Mouse (Mus musculus) kidney, embryonic 15.5 days (tissue): ENCODE measurements at regions not wholly inside any gene's neighbourhood (a gene's known extent, or its start where the extent isn't known, plus 50 kb on each side); places are given as distances from the start of the nearest gene placed in this dataset.
"Not testable (repeated sequence)": the region's sequence is repeated elsewhere in the genome, so short reads cannot be mapped to it uniquely, and the experiment has no call there.

Experiments used
- ATAC-seq: fragments of 200-750 bp; cut with Nextera tagmentation; replicated peaks from 2 replicates; pipeline ENCODE4 v1.8.0; 2017; ENCODE audit warnings: moderate TSS enrichment; ENCODE audit not compliant: low FRiP score
- H3K27ac ChIP-seq: fragments of 300-500 bp; sonication (generic); 2 replicates; pipeline ENCODE4 v1.5.1; 2015; ENCODE audit warnings: mild to moderate bottlenecking, inconsistent platforms
- H3K27me3 ChIP-seq: fragments of 300-500 bp; sonication (generic); 2 replicates; pipeline ENCODE4 v1.6.1; 2015; ENCODE audit warnings: inconsistent platforms
- H3K36me3 ChIP-seq: fragments of 300-500 bp; sonication (generic); 2 replicates; pipeline ENCODE4 v1.6.1; 2015; ENCODE audit warnings: inconsistent platforms
- H3K4me1 ChIP-seq: fragments of 300-500 bp; sonication (generic); 2 replicates; pipeline ENCODE4 v1.6.1; 2015; ENCODE audit warnings: inconsistent platforms
- H3K4me2 ChIP-seq: fragments of 300-500 bp; sonication (generic); 2 replicates; pipeline ENCODE4 v1.6.1; 2015; ENCODE audit warnings: moderate library complexity, mild to moderate bottlenecking, inconsistent platforms
- H3K4me3 ChIP-seq: fragments of 300-500 bp; sonication (generic); replicated peaks from 2 replicates; pipeline ENCODE4 v1.5.1; 2015; ENCODE audit warnings: mild to moderate bottlenecking, inconsistent platforms
- H3K9ac ChIP-seq: fragments of 300-500 bp; sonication (generic); 2 replicates; pipeline ENCODE4 v1.6.1; 2015; ENCODE audit warnings: mild to moderate bottlenecking, inconsistent platforms
- H3K9me3 ChIP-seq: fragments of 300-500 bp; sonication (generic); replicated peaks from 2 replicates; pipeline ENCODE4 v1.6.1; 2016; ENCODE audit warnings: inconsistent platforms
- WGBS: fragments of 180-500 bp; shearing (Covaris S2); methylation state at CpG from one replicate; pipeline ENCODE4 v1.1.7; 2015; ENCODE audit warnings: mixed read lengths; 5-methylcytosine and 5-hydroxymethylcytosine counted together

DNA sequence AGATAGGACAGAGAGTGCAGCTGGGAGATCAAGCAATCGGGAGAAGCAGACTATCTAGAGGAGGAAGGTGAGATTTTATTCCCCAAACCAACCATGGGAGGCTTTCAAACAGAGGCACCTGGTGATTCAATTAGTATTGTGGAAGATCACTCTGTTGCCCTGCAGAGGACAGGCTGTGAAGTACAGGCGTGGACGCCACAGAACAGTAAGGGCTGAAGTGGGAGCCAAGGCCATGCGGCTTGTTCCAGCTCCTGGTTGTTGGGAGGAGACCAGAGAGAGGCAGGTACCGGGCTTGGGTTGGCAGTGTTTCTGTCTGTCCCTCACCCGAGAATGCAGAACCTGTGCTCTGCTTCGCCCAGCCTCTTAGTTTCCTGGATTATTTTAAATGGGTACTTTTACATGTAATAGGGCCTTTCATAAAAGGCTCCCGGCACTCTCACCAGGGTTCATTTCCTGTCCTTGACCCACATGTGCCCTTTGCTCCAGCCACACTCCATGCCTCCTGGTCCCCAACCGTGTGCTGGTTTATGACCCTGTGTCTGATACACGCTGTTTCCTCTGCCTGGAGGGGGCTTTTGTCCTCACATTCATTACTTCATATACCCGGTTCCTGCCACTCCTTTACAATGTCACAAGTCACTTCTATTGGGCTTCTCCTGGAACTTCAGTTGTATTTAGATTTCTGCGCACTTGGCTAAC, 58.3 kb downstream of the Vcpkmt start:
- Histone ChIP-seq H3K9ac (no peak overlapping the region), H3K4me2 (no peak overlapping the region), H3K9me3 (no peaks in the 10 kb centered on the region), H3K27ac (no peak overlapping the region), H3K4me1 (peaks cover 11% of the 10 kb centered on the region), H3K36me3 (no peaks in the 10 kb centered on the region), H3K4me3 (no peak overlapping the region), H3K27me3 (no peaks in the 10 kb centered on the region)
- peak; percentile 69; the same call in 1 of the 2 replicates for ATAC-seq
- 36% methylated on average over 12 of the region's 12 CpGs for WGBS

GRCm38 (mm10) chr12:69519869-69520268, 63.0 kb downstream of the Vcpkmt start:
- Histone ChIP-seq H3K27me3 (no peaks in the 10 kb centered on the region), H3K4me3 (no peak overlapping the region), H3K4me2 (no peak overlapping the region), H3K9ac (no peak overlapping the region), H3K9me3 (no peaks in the 10 kb centered on the region), H3K4me1 (peaks cover 21% of the 10 kb centered on the region), H3K27ac (no peak overlapping the region), H3K36me3 (no peaks in the 10 kb centered on the region)
- ATAC-seq: no peak
- WGBS: 98% methylated on average over 2 of the region's 2 CpGs

DNA sequence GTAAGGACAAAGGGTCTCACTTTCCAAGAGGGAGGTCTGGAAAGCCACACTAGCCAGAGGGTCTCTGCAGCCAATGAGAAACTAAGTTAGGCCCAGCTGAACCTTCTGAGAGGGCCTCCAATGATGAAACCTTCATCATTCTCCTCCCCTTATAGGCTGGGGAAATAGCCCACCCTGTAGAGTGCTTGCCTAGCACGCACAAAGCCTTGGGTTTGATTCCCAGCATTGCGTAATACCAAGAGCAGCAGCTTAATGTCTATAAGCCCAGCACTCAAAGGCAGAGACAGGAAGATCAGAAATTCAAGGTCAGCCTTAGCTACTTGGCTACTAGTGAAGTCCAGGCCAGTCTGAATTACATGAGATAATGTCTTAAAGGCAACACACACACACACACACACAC, 63.8 kb downstream of the Vcpkmt start:
- no peaks in the 10 kb centered on the region for H3K27me3 ChIP-seq
- 79% methylated on average over 2 of the region's 2 CpGs for WGBS
- H3K4me3 ChIP-seq: no peak overlapping the region
- no peak overlapping the region for H3K27ac ChIP-seq
- no peak for ATAC-seq
- no peak overlapping the region for H3K4me2 ChIP-seq
- peaks cover 18% of the 10 kb centered on the region for H3K4me1 ChIP-seq
- no peak overlapping the region for H3K9ac ChIP-seq
- H3K36me3 ChIP-seq: no peaks in the 10 kb centered on the region
- H3K9me3 ChIP-seq: no peaks in the 10 kb centered on the region

- H3K9ac ChIP-seq: no peak overlapping the region
- peaks cover 18% of the 10 kb centered on the region for H3K4me1 ChIP-seq
- no peaks in the 10 kb centered on the region for H3K9me3 ChIP-seq
- no peaks in the 10 kb centered on the region for H3K36me3 ChIP-seq
- no peaks in the 10 kb centered on the region for H3K27me3 ChIP-seq
- no peak overlapping the region for H3K27ac ChIP-seq
- no peak overlapping the region for H3K4me3 ChIP-seq
- 48% methylated on average over 3 of the region's 3 CpGs for WGBS
- no peak for ATAC-seq
- no peak overlapping the region for H3K4me2 ChIP-seq
Measured at GRCm38 (mm10) chr12:69517616-69518015, 65.2 kb downstream of the Vcpkmt start.

DNA sequence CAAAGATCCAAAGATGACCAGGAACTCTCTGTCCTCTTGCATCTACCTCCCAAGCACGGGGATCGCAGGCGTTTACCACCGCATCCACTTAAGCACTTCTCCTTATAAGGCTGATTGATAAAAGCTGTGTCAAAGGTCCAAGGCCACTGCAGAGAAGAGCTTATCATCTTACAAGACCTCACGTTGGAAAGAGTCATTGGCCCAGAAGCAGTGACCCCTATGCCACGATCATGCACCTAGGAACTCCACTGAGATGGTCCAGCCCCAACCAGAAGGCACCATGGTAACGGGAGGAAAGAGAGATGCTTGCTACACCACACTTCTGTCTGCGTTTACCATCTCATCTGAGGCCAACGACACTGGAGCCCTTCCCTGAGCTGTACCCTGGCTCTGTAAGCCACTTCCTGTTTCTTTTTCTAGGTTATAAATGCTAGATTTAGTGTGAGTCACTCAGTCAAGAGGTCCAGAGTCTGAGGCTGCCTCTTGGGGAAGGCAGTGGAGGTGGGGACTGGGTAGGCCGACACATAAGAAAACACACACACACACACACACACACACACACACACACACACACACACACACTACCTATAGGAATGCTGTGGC, 66.4 kb downstream of the Vcpkmt start:
- 54% methylated on average over 10 of the region's 10 CpGs for WGBS
- H3K27me3 ChIP-seq: no peaks in the 10 kb centered on the region

GRCm38 (mm10) chr12:69515850-69516249, 67.0 kb downstream of the Vcpkmt start:
- Histone ChIP-seq H3K9me3 (no peaks in the 10 kb centered on the region), H3K27me3 (no peaks in the 10 kb centered on the region), H3K9ac (no peak overlapping the region), H3K4me3 (no peak overlapping the region), H3K36me3 (no peaks in the 10 kb centered on the region), H3K27ac (no peak overlapping the region), H3K4me2 (no peak overlapping the region), H3K4me1 (peaks cover 18% of the 10 kb centered on the region)
- ATAC-seq: no peak

More for the DNA sequence above, 66.4 kb downstream of the Vcpkmt start:
- H3K9ac ChIP-seq: no peak overlapping the region
- H3K9me3 ChIP-seq: no peaks in the 10 kb centered on the region
- H3K36me3 ChIP-seq: no peaks in the 10 kb centered on the region
- H3K27ac ChIP-seq: no peak overlapping the region
- peaks cover 18% of the 10 kb centered on the region for H3K4me1 ChIP-seq
- H3K4me3 ChIP-seq: no peak overlapping the region
- H3K4me2 ChIP-seq: no peak overlapping the region
- ATAC-seq: no peak

GRCm38 (mm10) chr12:69515117-69515516, 67.7 kb downstream of the Vcpkmt start:
- Histone ChIP-seq H3K4me3 (no peak overlapping the region), H3K4me2 (no peak overlapping the region), H3K4me1 (peaks cover 18% of the 10 kb centered on the region), H3K9me3 (no peaks in the 10 kb centered on the region), H3K27ac (peak overlapping the region; percentile 5; the same call in 1 of the 2 replicates), H3K27me3 (no peaks in the 10 kb centered on the region), H3K36me3 (no peaks in the 10 kb centered on the region), H3K9ac (no peak overlapping the region)
- ATAC-seq: no peak
- 38% methylated on average over 9 of the region's 9 CpGs for WGBS

GRCm38 (mm10) chr12:69513166-69513565, 69.7 kb downstream of the Vcpkmt start:
- Histone ChIP-seq H3K27ac (no peak overlapping the region), H3K4me2 (no peak overlapping the region), H3K27me3 (no peaks in the 10 kb centered on the region), H3K4me1 (peaks cover 18% of the 10 kb centered on the region), H3K36me3 (no peaks in the 10 kb centered on the region), H3K9ac (no peak overlapping the region), H3K4me3 (no peak overlapping the region), H3K9me3 (no peaks in the 10 kb centered on the region)
- no peak for ATAC-seq
- WGBS: 54% methylated on average over 4 of the region's 4 CpGs

- Histone ChIP-seq H3K4me3 (no peak overlapping the region), H3K36me3 (no peaks in the 10 kb centered on the region), H3K9me3 (no peaks in the 10 kb centered on the region), H3K4me1 (peaks cover 13% of the 10 kb centered on the region), H3K9ac (no peak overlapping the region), H3K27ac (no peak overlapping the region), H3K4me2 (no peak overlapping the region), H3K27me3 (no peaks in the 10 kb centered on the region)
- no peak for ATAC-seq
- WGBS: 77% methylated on average over 4 of the region's 4 CpGs
Measured at GRCm38 (mm10) chr12:69510736-69511135, 72.1 kb downstream of the Vcpkmt start.

DNA sequence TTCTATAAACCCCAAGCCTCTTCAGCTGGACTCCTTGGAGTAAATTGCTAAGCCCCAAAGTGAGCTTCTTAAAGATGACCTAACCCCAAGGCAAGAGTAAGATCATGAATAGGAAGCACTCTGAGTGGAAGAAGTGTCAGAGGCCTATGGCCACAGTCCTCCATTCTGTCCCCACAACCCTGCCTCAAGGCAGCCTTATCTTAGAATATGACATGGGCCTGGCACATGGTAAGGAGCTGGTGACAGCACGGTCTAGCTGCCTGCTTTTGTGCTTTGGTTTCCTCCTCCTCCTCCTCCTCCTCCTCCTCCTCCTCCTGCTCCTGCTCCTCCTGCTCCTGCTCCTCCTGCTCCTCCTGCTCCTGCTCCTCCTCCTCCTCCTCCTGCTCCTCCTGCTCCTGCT, 73.6 kb downstream of the Vcpkmt start:
- WGBS: 100% methylated on average over 1 of the region's 1 CpGs
- not testable (repeated sequence) for H3K4me3 ChIP-seq, H3K9ac ChIP-seq, H3K36me3 ChIP-seq, H3K27me3 ChIP-seq, H3K4me1 ChIP-seq, ATAC-seq, H3K27ac ChIP-seq, H3K9me3 ChIP-seq, H3K4me2 ChIP-seq

DNA sequence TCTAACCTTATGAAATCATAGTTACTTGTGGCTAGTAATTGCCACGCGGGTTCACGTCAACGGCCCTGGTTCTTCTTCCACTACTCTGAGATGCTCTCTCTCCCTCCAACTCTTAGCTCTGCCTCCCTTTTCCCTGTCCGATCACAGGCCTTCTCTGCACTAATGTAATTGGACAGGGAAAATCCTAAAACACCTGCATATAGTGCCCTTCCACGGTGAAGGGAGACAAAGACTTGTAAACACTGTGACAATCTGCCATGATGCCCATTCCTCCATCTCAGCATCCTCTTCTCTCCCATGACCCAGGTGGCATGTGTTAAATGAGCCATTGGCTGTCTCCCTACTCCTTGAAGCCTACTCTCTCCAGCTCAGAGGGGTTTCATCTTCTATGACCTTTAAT, 74.9 kb downstream of the Vcpkmt start:
- H3K36me3 ChIP-seq: no peaks in the 10 kb centered on the region
- H3K9me3 ChIP-seq: no peaks in the 10 kb centered on the region
- peaks cover 2% of the 10 kb centered on the region for H3K4me1 ChIP-seq

DNA sequence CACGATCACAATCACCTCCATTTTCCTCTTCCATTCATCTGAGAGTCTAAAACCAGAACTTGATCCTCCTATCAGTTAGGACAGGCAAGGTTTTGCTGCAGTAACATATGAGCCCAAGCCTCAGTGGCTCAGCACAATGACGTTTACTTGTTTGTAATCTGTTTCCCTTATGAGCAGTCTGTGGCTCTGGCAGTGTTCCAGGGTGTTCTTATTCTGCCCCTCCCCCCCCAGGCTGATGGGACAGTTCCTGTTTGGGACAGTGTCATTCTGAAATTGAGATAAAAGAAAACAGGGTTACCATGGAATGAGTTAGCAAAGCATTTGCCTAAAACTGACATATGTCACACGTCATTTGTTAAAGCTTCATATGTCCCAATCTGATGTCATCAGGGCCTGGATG, 75.5 kb downstream of the Vcpkmt start:
- 69% methylated on average over 3 of the region's 3 CpGs for WGBS
- no peak overlapping the region for H3K4me3 ChIP-seq
- H3K27ac ChIP-seq: no peak overlapping the region
- H3K36me3 ChIP-seq: no peaks in the 10 kb centered on the region
- H3K9ac ChIP-seq: no peak overlapping the region
- H3K4me1 ChIP-seq: peaks cover 8% of the 10 kb centered on the region
- H3K4me2 ChIP-seq: no peak overlapping the region
- no peaks in the 10 kb centered on the region for H3K27me3 ChIP-seq
- no peaks in the 10 kb centered on the region for H3K9me3 ChIP-seq
- ATAC-seq: no peak

More for the DNA sequence above, 74.9 kb downstream of the Vcpkmt start:
- H3K27ac ChIP-seq: no peak overlapping the region
- H3K4me2 ChIP-seq: no peak overlapping the region
- no peak overlapping the region for H3K9ac ChIP-seq
- no peak overlapping the region for H3K4me3 ChIP-seq
- H3K27me3 ChIP-seq: no peaks in the 10 kb centered on the region
- no peak for ATAC-seq
- WGBS: 89% methylated on average over 6 of the region's 6 CpGs

DNA sequence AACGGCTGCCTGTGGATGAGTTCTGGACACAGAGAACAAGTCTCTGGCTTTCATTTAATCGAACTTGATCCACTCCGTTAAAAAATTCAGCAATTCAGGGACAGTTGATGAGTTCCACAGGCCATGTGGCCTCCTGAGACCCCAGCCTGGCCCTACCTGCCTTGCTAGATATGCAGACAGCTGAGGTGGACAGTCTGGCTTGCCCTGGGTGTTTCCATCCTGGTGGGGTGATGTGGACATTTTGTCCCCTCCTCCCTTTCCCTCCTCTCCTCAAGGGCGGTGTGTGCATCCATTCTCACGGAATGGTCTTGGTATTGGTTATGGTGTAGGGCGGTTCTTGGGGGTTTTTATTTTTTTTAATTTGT, 80.1 kb downstream of the Vcpkmt start:
- Histone ChIP-seq H3K9me3 (no peaks in the 10 kb centered on the region), H3K4me2 (peak overlapping the region; percentile 43), H3K9ac (no peak overlapping the region; the same call in 1 of the 2 replicates), H3K27ac (peak overlapping the region; percentile 86), H3K36me3 (no peaks in the 10 kb centered on the region), H3K4me1 (peaks cover 32% of the 10 kb centered on the region), H3K27me3 (no peaks in the 10 kb centered on the region), H3K4me3 (no peak overlapping the region)
- ATAC-seq: no peak; the same call in 1 of the 2 replicates
- 69% methylated on average over 6 of the region's 6 CpGs for WGBS
